Mouse (Mus musculus) large intestine, adult 2 months (tissue): ENCODE data around the gene Hp1bp3. TPM values are rescaled to one million over a fixed set of nuclear protein-coding genes. Genes with fewer than 3 reads are reported as not detected.

Experiments
- DNase-seq: peaks from one replicate; pipeline ENCODE4 v3.0.0-alpha.2; 2012; ENCODE audit warnings: low read depth, low spot score
- WGBS: fragments of 180-500 bp; shearing (Covaris S2); methylation state at CpG from one replicate; pipeline ENCODE4 v1.1.7; 2018; 5-methylcytosine and 5-hydroxymethylcytosine counted together
- polyA plus RNA-seq: library from polyadenylated mRNA; depleted of rRNA; stranded (reverse); fragments of >200 nt; gene quantifications from 2 replicates; pipeline ENCODE4 v1.2.3, GENCODE M21; 2012; rRNA removed

The Hp1bp3 gene
- 37.7 and 41.9 TPM in 2 replicates for polyA plus RNA-seq

DNA sequence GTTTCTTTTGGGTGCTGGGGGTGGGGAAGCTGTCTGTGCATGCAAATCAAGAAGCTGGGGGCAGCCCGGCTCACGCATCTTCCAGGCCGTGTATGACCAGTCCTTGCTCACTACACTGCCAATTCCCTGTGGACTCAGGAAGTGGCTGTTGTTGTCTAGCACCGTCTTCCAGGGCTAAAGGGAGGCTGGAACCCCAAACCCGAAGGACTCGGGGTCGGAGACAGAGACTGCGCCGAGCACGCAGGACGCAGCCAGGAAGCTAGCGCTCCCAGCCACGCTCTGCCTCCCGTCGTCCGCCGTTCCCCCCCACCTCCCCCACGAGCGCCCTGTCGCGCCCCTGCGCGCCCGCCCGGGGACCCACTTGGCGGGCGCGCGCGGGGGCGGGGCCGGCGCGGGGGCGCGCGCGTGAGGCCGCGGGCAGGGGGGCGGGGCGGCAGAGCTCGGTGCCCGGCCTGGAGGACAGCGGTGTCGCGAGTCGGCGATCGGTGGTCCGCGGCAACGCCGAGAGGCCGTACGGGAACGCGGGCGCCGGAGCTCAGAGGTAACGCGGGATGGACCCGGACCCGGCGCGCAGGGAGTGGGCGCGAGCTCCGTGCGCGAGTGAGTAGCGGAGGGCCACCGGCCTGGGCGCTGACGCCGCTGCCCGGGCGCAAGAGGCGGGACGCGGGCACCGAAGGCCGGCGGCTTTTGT lies at the start of gene Hp1bp3:
TSS of gene Hp1bp3 (plus strand) at position 97 of the 691 bp plus-strand sequence.
- under 1% methylated on average over 84 of the region's 84 CpGs for WGBS
- no peak for DNase-seq

DNA sequence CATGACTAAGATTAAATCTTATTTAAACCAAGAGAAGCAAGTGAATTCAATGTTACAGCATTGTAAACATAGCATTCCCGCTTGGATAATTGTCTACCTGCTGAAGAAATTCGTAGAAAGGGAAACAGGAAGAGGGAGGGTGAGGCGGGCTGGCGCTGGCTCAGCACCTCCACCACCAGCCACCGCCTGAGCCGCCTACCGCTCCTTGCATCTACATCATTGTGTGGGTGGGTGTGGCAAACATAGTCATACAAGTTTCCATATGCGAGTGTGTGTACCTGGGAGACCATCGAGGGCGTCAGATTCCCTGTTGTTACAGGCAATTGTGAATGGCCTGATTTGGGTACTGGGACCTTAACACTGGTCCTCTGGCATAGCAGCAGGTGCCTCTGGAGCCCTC lies 49.6 kb upstream of the Hp1bp3 start:
- WGBS: 86% methylated on average over 10 of the region's 10 CpGs
- DNase-seq: no peak

DNA sequence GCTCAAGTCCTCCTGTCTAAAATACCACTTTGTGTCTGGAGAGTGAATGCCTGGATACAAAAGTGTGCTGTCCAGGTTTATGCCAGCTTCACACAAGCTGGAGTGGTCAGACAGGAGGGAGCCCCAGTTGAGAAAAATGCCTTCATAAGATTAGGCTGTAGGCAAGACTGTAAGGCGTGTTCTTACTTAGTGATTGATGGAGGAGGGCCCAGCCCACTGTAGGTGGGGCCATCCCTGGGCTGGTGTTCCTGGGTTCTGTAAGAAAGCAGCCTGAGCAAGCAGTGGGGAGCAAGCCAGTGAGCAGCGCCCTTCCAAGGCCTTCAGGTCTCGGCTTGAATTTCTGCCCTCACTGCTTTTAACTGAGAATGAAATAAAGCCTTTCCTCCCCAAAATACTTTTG lies 47.9 kb upstream of the Hp1bp3 start:
- DNase-seq: no peak
- WGBS: 83% methylated on average over 3 of the region's 3 CpGs

DNA sequence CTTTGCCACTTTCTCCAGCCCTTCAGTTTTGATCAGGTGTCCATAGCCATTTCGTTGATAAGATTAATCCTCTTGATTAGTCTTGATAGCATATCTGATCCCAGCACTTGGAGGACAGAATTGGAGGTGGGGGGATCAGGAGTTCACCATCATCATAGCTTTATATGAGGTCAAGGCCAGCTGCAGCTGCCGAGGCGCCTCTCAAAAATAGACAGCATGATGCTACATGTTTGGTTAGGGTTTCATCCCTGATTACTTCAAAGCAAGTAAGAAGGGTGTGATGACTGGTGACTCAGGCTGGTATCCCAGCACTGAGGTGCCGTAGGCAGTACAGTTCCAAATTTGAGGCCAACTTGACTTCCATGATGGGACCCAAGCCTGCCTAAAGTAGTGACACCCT lies 46.7 kb upstream of the Hp1bp3 start:
- WGBS: 90% methylated on average over 4 of the region's 4 CpGs

DNA sequence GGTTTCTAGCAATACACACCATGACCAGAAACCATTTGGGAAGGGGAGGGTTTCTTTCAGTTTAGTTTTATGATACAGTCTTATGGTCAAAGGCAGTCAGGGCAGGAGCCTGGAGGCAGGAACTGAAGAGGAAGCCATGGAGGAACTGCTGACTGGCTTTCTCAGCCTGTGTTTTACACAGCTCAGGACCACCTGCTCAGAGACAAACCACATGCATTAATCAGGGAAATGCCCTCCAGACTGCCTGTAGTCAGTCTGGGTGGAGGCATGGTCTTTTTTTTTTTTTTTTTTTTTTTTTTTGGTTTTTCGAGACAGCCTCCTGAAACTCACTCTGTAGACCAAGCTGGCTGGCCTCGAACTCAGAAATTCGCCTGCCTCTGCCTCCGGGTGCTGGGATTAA lies 43.4 kb upstream of the Hp1bp3 start:
- 88% methylated on average over 4 of the region's 4 CpGs for WGBS

More for the DNA sequence above, 46.7 kb upstream of the Hp1bp3 start:
- DNase-seq: no peak

DNA sequence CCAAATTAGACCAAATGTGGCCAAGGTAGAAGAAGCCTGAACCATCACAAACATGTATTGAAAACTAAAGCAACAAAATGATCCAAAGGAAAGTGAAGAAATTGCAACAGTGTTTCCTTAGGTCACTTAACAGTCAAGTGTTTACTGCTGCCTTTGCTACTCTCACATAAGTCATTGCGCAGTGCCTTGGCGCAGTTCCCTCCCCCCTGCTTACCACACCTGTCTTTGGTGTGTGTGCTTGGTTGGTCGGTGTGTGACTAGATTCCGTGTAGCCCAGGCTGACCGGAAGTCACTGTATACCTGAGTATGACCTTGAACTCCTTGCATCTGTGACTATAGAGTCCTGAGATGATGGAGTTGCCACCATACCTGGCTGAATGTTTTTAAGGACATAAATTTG lies 36.7 kb upstream of the Hp1bp3 start:
- WGBS: 93% methylated on average over 5 of the region's 5 CpGs
- DNase-seq: no peak

More for the DNA sequence above, 43.4 kb upstream of the Hp1bp3 start:
- DNase-seq: no peak

DNA sequence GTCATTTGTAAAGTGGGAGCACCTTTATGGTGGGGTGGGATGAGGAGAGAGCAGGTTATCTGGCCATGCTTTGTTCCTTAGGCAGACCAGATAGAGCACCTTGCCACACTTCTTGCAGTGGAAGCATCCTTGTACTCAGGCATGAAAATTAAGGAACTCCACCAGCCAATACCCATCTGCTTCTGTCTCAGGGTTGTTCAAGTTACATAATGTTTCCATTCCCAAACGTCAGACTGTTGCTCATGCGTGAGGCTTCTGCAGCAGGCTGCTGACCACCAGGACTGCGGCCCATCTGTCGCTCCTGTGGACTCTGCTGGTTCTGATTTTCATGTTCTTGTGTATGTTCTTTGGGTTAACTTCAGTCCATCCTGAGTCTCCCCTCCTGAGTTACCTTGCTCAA lies 35.4 kb upstream of the Hp1bp3 start:
- no peak for DNase-seq
- 92% methylated on average over 4 of the region's 4 CpGs for WGBS

DNA sequence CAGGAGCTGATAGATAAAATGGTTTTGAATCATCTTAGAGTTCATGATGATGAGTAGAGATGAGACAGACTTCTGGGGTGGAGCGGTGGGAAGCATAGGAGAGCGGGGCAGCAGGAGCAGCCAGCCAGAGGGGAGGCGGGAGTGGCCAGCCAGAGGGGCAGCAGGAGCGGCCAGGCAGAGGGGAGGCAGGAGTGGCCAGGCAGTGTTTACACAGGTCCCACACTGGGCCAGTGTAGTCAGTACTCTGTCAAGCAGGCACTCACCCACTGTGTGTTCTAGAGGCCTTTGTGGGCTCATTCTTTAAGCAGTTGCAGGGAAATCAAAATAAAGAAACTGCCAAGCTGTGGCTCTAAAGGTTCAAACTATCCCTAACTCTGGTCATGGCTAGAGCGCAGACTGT lies 32.0 kb upstream of the Hp1bp3 start:
- WGBS: 74% methylated on average over 5 of the region's 5 CpGs
- DNase-seq: no peak

DNA sequence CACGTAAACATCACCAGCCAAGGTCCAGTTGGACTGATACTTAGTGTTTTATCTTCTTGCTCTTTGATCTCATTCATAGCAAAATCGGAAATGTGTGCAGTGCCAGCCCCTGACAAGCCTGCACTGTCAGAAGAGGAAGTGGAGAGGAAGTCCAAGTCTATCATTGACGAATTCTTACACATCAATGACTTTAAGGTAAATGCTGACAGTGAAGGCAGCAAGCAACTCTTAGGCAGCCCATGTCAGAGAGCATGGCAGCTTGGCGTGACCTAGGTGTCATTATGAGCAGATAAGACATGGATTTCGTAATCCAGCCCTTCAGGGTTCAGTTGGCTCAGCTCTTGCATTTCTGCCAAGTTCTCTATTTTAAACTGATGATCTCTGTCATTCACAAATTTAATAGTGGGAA lies 31.5 kb upstream of the Hp1bp3 start:
- WGBS: 32% methylated on average over 5 of the region's 5 CpGs
- DNase-seq: no peak

DNA sequence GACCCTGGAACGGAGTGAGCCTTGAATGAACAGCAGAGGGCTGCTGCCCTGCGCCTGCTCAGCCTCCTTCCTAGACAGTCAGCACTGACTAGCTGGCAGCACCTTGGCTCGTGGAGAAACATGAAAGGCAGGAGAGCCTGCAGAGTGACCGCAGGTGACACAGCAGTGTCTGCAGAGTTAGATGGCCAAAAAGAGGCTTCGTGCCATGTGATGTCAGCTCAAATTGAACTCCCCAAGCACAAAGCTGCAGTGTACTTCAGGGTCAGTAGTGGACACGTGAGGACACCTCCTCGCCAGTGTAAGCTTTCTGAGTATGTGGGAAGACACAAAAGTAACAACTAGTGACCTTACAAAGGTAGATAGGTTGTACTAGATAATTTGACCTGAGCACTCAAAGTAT lies 30.1 kb upstream of the Hp1bp3 start:
- 94% methylated on average over 7 of the region's 7 CpGs for WGBS
- no peak for DNase-seq

DNA sequence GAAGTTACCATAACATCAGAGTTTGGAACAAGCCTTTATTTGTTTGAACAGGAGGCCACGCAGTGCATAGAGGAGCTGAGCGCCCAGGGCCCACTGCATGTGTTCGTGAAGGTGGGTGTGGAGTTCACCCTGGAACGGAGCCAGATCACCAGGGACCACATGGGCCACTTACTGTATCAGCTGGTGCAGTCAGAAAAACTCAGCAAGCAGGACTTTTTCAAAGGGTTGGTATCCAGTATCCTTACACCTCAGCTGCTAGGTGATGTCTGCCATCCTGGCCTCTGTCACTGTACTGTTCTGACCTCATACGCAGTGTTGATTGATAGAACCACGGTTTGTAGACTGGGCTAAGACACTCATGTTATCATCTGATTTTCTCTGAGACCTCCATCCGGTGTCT lies 28.1 kb upstream of the Hp1bp3 start:
- 81% methylated on average over 7 of the region's 7 CpGs for WGBS

DNA sequence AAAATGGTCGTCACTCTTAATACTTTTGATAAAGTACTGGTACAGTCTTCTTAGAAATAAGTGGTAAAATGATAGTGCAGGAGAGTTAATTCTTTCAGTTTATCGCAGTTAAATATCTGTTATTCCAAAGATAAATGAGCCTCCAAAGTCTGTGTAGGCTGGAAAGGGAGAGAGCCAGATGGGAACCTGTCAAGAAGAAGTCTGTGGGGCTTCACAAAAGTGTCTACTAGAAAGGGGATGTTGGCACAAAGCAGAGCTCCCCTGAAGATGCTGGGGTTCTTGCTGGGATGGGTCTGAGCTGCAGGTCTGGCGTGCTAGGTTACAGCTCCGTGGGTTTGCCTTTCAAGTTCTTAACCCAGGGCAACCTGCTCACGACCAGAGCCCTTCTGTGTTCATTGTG lies 23.5 kb upstream of the Hp1bp3 start:
- WGBS: 87% methylated on average over 5 of the region's 5 CpGs

More for the DNA sequence above, 28.1 kb upstream of the Hp1bp3 start:
- no peak for DNase-seq

DNA sequence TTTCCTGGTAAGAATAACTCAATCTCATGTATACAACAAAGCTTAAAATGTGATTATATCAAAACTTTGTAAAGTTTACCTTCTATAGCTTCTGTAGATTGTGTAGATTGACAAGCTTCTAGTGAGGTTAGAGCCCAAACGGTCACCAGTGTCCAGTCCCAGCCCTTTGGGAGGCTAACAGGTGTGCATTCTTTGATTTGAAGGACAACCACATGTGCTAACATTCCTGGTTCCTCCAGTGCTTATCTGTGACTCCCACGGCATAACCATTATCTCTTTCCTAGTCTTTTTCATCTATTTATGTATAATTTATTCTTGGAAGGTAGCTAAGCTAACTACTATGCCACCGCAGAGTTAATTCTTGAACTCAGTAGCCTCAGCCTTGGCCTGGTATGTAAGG lies 15.3 kb upstream of the Hp1bp3 start:
- WGBS: 85% methylated on average over 3 of the region's 3 CpGs

More for the DNA sequence above, 23.5 kb upstream of the Hp1bp3 start:
- no peak for DNase-seq

DNA sequence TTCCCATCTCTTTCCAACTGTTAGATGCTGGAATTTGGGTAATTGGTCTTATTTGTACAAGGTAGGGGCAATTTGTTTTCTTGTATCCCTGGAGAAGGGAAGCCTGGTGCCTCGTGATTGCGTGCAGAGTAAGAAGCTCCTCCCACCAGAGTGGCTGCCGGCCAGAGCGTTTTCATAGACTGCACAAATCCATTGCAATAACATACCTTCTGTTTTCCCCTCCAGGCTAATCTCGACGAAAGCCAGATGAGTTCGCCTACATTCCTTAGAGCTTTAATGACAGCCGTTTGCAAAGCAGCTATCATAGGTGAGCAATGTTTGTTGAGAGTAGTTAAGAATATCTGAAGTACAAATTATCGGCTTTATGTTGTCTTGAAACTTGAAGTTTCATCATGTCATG lies 14.4 kb upstream of the Hp1bp3 start:
- no peak for DNase-seq
- 64% methylated on average over 9 of the region's 9 CpGs for WGBS

More for the DNA sequence above, 15.3 kb upstream of the Hp1bp3 start:
- no peak for DNase-seq

DNA sequence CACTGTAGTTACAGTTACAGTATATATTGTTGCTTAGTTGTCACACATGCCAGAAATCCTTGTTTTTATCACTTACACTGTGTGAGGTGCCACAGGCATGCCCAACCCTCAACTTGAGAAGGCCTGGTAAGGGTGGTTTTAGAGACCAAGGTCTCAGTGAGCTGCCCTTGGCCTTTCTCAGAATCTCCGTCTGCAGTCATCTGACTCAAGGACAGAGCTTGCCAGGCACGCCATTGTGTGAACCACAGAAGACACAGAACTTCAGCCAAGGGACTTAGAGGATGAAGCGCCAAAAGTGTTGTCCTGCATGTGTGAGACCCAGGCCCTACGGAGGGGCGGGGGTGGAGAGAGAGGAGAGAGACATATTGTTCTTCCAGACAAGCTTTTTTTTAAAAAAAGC lies 6.0 kb upstream of the Hp1bp3 start:
- WGBS: 90% methylated on average over 5 of the region's 5 CpGs

DNA sequence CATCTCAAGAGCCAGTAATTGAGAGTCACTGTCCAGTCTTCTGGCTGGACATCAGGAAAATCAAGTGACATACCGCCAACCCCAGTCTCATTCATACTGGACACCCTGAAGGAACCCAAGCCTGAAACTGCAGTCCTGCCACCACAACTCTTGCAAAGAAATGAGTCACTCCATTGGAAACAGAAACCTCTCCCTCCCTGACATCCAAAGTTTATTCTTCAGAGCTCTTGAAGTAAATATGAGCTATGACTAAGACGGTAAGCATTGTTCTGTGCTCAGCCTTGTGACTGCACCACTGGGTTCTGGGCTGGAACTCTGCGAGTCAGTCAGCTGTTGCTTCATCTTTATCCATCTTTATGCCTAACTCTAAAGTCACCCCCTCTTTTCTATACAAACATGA lies 2.2 kb upstream of the Hp1bp3 start:
- DNase-seq: no peak
- WGBS: 33% methylated on average over 3 of the region's 3 CpGs

More for the DNA sequence above, 6.0 kb upstream of the Hp1bp3 start:
- no peak for DNase-seq

DNA sequence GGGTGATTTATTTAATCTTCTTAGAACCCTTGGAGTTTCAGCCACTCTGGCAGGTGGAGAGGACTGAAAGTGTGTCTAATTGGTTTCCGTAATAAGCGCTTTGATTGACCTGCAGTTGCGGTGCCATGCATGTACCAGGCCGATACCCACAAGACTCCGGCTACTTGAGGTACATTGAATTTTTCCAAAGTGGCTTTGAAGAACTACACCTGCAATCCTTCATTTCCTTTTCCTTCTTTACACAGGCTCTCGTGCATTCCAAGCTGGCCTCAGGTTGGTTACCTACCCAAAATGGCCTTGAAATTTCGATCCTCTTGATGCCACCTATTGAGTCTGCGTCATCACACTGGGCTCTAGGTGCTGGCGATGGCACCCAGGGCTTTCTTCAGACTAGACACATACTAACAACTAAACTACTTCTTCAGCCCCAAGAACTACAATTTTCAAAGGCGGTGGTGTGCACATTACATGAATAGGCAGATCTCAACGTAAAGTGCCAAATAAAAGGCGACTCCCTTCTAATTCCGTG lies 361 bp upstream of the Hp1bp3 start:
- 37% methylated on average over 13 of the region's 13 CpGs for WGBS

DNA sequence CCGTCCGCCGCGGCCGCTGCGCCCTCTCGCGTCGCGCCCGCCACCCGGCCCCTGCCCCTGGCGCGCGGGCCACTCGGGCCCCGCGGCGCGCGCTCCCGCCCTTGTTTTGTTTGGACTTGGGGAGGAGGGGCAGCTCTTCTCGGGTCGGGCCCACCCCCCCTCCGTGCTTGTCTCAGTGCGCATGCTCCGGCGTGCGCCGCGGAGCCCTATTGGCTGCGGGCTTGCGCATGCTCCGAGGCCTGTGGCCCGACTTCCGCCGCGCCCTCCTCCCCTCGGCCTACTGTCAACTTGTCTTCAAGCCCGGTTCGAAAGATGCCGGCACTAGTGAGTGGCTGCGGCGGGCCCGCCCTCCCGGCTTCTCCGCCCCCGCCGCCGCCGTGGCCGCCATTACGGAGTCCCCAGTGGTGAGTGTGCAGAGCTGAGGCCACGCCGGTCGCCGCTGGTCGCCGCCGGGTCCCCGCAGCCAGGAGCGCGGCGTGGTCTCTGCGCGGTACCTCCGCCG lies 846 bp downstream of the Hp1bp3 start:
- DNase-seq: peak; percentile 80
- under 1% methylated on average over 67 of the region's 68 CpGs for WGBS

More for the DNA sequence above, 361 bp upstream of the Hp1bp3 start:
- no peak for DNase-seq

DNA sequence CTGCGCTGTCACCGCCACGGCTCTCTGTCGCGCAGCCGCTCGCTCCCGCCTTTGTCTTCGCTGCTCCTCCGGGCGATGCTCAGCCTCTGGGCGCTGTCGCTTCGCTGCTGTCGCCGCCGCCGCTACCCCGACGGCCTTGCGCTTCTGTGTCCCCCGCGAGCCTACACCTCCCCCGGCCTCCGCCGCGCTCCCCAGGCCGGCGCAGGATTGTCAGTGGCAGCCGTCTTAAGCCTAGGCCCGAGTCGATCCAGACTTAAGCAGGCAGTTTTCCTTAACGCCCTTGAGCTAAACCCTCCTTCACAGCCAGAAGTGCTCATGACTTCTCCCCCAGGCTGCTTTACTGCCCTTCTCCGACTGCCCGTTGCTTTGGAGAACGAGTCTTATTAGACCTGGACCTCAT lies 1.3 kb downstream of the Hp1bp3 start:
- under 1% methylated on average over 36 of the region's 36 CpGs for WGBS
- DNase-seq: no peak

DNA sequence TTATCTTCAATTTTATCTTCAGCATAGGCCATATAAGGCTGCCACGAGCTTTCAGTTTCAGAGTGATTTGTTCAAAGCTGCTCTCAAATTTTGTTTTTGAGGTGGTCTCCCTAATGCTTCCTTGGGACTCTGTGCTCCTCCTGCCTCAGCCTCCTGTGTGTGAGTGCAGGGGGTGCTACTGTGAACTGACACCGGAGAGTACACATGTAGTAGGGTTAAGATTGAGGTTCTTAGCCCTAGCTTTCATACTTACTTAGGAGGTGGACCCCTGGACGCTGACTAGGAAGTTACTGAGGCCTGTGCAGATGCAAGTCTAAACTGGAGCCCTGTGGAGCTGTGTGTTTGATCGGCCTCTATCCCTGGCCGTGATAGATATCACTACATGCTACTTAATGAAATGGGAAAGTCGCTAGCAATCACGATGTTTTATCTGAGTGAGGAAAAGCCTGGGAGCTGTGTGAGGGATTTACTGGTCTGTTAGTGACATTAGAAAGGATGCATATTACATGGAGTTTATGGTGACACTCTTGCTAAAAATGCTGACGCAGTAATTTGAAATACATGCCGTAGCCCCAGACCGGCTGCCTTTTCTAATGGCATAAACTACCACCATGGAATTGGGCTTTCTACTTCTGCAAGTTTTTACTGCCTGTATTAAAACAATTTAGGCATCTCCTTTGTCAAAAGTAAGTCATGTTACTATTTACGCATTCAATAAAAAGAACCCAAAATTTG lies 2.0 kb downstream of the Hp1bp3 start:
- no peak for DNase-seq
- WGBS: 54% methylated on average over 11 of the region's 11 CpGs

DNA sequence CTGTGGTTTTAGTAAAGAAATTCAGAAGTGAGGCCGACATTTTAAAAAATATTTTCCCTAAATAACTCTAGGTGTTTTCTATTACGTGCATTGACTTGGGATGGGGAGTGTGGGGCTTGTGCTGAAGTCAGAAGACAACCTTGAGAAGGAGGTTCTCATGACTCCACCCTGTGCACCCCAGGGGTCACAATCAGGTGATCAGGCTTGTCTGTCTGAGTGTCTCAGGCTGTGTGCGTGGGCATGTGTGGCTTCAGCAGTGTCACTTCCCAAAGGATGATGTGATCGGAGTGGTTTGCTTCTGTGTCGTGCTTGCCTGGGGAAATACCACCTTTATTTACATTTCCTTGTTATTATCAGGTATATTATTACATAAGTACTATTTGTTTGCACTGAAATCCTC lies 3.2 kb downstream of the Hp1bp3 start:
- 69% methylated on average over 5 of the region's 5 CpGs for WGBS
- no peak for DNase-seq
